Comparison of ENCODE assay signal across 16 mouse cellular contexts in the genomic region with DNA sequence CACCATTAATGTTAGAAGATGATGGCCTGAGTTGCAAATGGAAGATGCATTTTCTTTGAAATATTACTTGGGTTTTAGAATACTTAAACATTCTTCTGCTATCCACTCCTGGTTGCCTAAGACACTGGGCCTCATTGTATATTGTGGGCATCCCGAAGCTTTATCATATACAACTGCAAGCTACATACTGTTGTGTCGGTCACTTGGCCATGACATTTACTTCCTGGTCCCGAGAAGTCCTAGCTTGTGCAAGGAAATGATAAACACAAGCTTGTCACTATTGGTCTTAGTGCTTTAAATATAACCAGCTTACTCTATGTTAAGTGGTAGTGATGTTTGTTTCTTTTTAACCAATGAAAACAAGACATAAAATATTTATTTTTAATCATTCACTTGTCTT.
"Had no signal": no experiment of that assay in that cellular context is flagged by ENCODE, and none has a peak within 500 bp of the region (broad histone marks: within the 10 kb centered on the region; RNA-seq: fewer than 3 reads in every experiment).

No protein-coding gene starts in this region.

- H3K4me3 ChIP-seq: lung, embryonic 15.5 days; midbrain, embryonic 13.5 days; midbrain, embryonic 15.5 days; neural tube, embryonic 12.5 days; stomach, embryonic 15.5 days had no signal

- ATAC-seq: lung, postnatal 0 days; midbrain, embryonic 13.5 days; midbrain, embryonic 15.5 days had no signal

- H3K27me3 ChIP-seq: lung, embryonic 15.5 days; midbrain, embryonic 13.5 days; midbrain, embryonic 15.5 days; neural tube, embryonic 12.5 days; stomach, embryonic 15.5 days had no signal

- DNase-seq: lung, adult 2 months; lung, postnatal 14 days; lung, postnatal 36 days; right cerebral cortex, postnatal 14 days; thymus, adult 2 months; thymus, postnatal 25 days; thymus, postnatal 4 days had no signal

- H3K4me1 ChIP-seq: lung, embryonic 15.5 days; midbrain, embryonic 13.5 days; midbrain, embryonic 15.5 days; neural tube, embryonic 12.5 days; stomach, embryonic 15.5 days had no signal

- H3K36me3 ChIP-seq: lung, embryonic 15.5 days; midbrain, embryonic 13.5 days; midbrain, embryonic 15.5 days; neural tube, embryonic 12.5 days; stomach, embryonic 15.5 days had no signal

- H3K4me2 ChIP-seq: lung, embryonic 15.5 days; midbrain, embryonic 11.5 days; midbrain, embryonic 13.5 days; midbrain, embryonic 15.5 days; neural tube, embryonic 12.5 days; stomach, embryonic 15.5 days had no signal

- H3K27ac ChIP-seq: lung, embryonic 15.5 days; macrophage; midbrain, embryonic 13.5 days; midbrain, embryonic 15.5 days; neural tube, embryonic 12.5 days; stomach, embryonic 15.5 days; stomach, postnatal 0 days had no signal

- H3K9ac ChIP-seq: lung, embryonic 15.5 days; midbrain, embryonic 13.5 days; midbrain, embryonic 15.5 days; neural tube, embryonic 12.5 days; stomach, embryonic 15.5 days had no signal

- H3K9me3 ChIP-seq: lung, embryonic 15.5 days; midbrain, embryonic 13.5 days; midbrain, embryonic 15.5 days; neural tube, embryonic 12.5 days; stomach, embryonic 15.5 days had no signal
